Mouse (Mus musculus): ENCODE measurements around the gene Nap1l4.

The Nap1l4 gene

GRCm38 (mm10) chr7:143514416-143514768, 34.5 kb downstream of the Nap1l4 start:
- DNase-seq (ENCODE audit: low spot score), result no peak

GRCm38 (mm10) chr7:143513763-143514415, 35.0 kb downstream of the Nap1l4 start:
- no peak for DNase-seq (ENCODE audit: low spot score)

- no peak for DNase-seq (ENCODE audit: low spot score)
Observed at GRCm38 (mm10) chr7:143511335-143511712, 37.6 kb downstream of the Nap1l4 start.

GRCm38 (mm10) chr7:143510593-143511334, 38.1 kb downstream of the Nap1l4 start:
- DNase-seq (ENCODE audit: low spot score), result no peak

- DNase-seq (ENCODE audit: low spot score), result no peak
Observed at GRCm38 (mm10) chr7:143509566-143509965, 39.3 kb downstream of the Nap1l4 start.

GRCm38 (mm10) chr7:143506675-143507074, 42.2 kb downstream of the Nap1l4 start:
- peak; percentile 16 for DNase-seq (ENCODE audit: low spot score)

- DNase-seq (ENCODE audit: low spot score), result no peak
Observed at GRCm38 (mm10) chr7:143506271-143506670, 42.6 kb downstream of the Nap1l4 start.

- DNase-seq (ENCODE audit: low spot score), result peak; percentile 34
Observed at GRCm38 (mm10) chr7:143505823-143506222, 43.1 kb downstream of the Nap1l4 start.

GRCm38 (mm10) chr7:143505411-143505810, 43.5 kb downstream of the Nap1l4 start:
- no peak for DNase-seq (ENCODE audit: low spot score)

- DNase-seq (ENCODE audit: low spot score), result no peak
Observed at GRCm38 (mm10) chr7:143503926-143504325, 45.0 kb downstream of the Nap1l4 start.

- no peak for DNase-seq (ENCODE audit: low spot score)
Observed at GRCm38 (mm10) chr7:143502418-143503200, 46.3 kb downstream of the Nap1l4 start, which contains the start of gene Phlda2. Gene Phlda2, minus strand, starts transcription at chr7:143503150.

- DNase-seq (ENCODE audit: low spot score), result no peak
Observed at GRCm38 (mm10) chr7:143501643-143502417, 47.1 kb downstream of the Nap1l4 start.

GRCm38 (mm10) chr7:143500912-143501311, 48.0 kb downstream of the Nap1l4 start:
- no peak for DNase-seq (ENCODE audit: low spot score)

GRCm38 (mm10) chr7:143498584-143498983, 50.3 kb downstream of the Nap1l4 start:
- DNase-seq (ENCODE audit: low spot score), result no peak

GRCm38 (mm10) chr7:143495104-143495961, 53.6 kb downstream of the Nap1l4 start:
- no peak for DNase-seq (ENCODE audit: low spot score)

GRCm38 (mm10) chr7:143493616-143494126, 55.2 kb downstream of the Nap1l4 start:
- DNase-seq (ENCODE audit: low spot score), result no peak

GRCm38 (mm10) chr7:143489735-143490134, 59.2 kb downstream of the Nap1l4 start:
- no peak for DNase-seq (ENCODE audit: low spot score)

GRCm38 (mm10) chr7:143482541-143482940, 66.4 kb downstream of the Nap1l4 start:
- no peak for DNase-seq (ENCODE audit: low spot score)

- DNase-seq (ENCODE audit: low spot score), result no peak
Observed at GRCm38 (mm10) chr7:143481806-143482387, 67.0 kb downstream of the Nap1l4 start.

GRCm38 (mm10) chr7:143480498-143480897, 68.4 kb downstream of the Nap1l4 start:
- DNase-seq (ENCODE audit: low spot score), result no peak

All from adipocyte (in vitro differentiated cells).